Mouse (Mus musculus) monocyte, adult 2 months (primary cell): ENCODE results near the gene Dppa4.

Source experiments
- DNase-seq, 2 experiments: peaks; one replicate each; pipeline ENCODE4 v3.0.0; 2022; ENCODE audit warnings: low spot score in 2 of 2, low read depth in 1 of 2

Dppa4 gene

DNA sequence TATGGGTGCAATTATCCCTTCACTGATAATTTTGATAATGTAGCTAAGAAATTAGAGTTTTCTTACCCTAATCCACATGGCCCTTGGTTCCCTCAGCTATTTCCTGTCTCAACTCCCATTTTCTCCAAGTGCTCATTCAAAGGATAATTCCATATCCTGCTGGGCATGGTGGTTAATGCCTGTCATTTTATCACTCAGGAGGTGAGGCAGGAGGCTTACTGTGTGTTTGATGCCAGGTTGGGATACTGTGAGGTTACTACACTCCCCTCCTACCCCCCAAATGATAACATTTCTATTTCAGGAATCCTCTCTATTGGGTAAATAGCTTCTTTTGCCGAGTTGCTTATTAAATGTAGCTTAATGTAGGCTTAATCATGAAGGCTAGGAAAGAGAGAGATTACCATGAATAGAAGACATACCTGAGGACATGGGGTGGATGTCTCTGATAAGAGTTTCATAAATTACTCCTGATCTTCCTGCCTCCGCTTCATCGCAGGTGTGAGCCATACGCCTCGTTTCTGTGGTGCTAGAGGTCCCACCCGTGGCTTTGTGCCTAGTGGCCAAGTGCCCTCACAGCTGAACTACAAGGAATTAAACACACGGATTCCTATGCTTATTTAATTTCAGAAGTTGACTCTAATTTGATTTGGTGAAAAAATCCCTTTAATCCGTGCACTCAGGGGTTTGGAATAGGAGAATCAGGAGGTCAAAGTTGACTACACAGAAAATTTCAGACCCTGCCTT is 40.2 kb downstream of the Dppa4 start:
- no peak for DNase-seq

GRCm38 (mm10) chr16:48326903-48327302 is 43.4 kb downstream of the Dppa4 start:
- no peak for DNase-seq

DNA sequence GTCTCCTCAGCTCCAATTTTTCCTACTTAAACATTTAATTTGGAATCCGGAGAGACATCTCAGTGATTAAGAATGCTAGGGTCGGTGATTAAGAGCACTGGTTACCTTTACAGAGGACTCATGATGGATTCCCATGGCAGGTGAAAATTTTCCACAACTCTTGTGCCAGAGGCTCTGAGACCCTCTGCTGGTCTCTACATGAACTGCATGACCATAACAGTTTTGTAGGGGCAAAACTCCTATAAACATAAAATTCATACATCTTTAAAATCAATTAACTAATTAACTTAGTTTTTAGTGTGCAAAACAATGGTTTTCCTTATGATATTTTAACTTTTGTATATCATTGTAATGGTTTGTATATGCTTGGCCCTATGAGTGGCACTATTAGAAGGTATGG is 44.9 kb downstream of the Dppa4 start:
- DNase-seq, result no peak

GRCm38 (mm10) chr16:48331822-48332221 is 48.3 kb downstream of the Dppa4 start:
- no peak for DNase-seq

DNA sequence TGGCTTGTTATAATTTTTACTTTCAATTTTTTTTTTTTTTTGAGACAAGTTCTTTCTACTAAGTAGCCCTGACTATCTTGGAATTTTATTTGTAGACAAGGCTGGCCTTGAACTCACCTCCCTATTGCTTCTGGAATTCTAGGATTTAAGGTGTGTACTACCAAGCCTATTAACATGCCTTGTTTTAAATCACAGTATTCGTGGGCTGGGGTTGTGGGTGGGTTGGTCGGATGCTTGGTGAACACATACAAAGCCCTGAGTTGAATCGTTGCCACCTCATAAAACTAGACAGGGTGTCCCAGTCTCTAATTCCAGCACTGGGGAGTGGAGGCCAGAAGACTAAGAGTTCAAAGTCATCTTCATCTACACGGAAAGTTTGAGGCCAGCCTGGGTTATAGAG is 51.8 kb downstream of the Dppa4 start:
- DNase-seq, result no peak
